Mouse (Mus musculus) CH12.LX (cell line): ENCODE results near the gene Grm7. TPM values are rescaled to one million over a fixed set of nuclear protein-coding genes. Genes with fewer than 3 reads are reported as not detected.

Experiments used
- DNase-seq: peaks from one replicate; pipeline ENCODE4 v3.0.0-alpha.2; 2013; ENCODE audit errors: extremely low read depth
- H3K27ac ChIP-seq: 2 replicates; pipeline ENCODE4 v1.5.1; 2012; ENCODE audit warnings: low read depth, mild to moderate bottlenecking, control low read depth, moderate library complexity; ENCODE audit not compliant: insufficient read depth
- H3K27me3 ChIP-seq: replicated peaks from 2 replicates; pipeline ENCODE3; 2012; ENCODE audit warnings: inconsistent platforms
- H3K36me3 ChIP-seq, 2 experiments: replicated peaks in 1 of 2; 2 replicates each; pipeline versions ENCODE3 to v1.6.1; 2012; ENCODE audit warnings: inconsistent platforms in 1 of 2, low read length in 1 of 2, mild to moderate bottlenecking in 1 of 2, mixed read lengths in 1 of 2, moderate library complexity in 1 of 2; ENCODE audit not compliant: control insufficient read depth in 1 of 2, insufficient read depth in 1 of 2
- H3K4me1 ChIP-seq, 2 experiments: 2 replicates each; pipeline ENCODE4 v1.6.1; 2012; ENCODE audit warnings: inconsistent platforms in 1 of 2, moderate library complexity in 1 of 2; ENCODE audit not compliant: insufficient read depth in 2 of 2, control insufficient read depth in 1 of 2
- H3K4me2 ChIP-seq: 2 replicates; pipeline ENCODE4 v1.6.1; 2012; ENCODE audit warnings: low read depth, mild to moderate bottlenecking, control low read depth; ENCODE audit not compliant: poor library complexity, insufficient read depth, severe bottlenecking
- H3K4me3 ChIP-seq, 3 experiments: fragments of 150-350 bp in 1 of 3; sonication (generic) in 1 of 3; replicated peaks in 1 of 3; 2 replicates each; pipeline versions ENCODE3 to v1.5.1; 2011 to 2012; ENCODE audit warnings: low read depth in 2 of 3, low read length in 2 of 3, mild to moderate bottlenecking in 2 of 3, moderate library complexity in 2 of 3, control low read depth in 1 of 3, improper control_type of control experiment in 1 of 3, inconsistent platforms in 1 of 3, mixed read lengths in 1 of 3; ENCODE audit not compliant: poor library complexity in 1 of 3
- H3K79me2 ChIP-seq: replicated peaks from 2 replicates; pipeline ENCODE4 v1.6.1; 2012; ENCODE audit warnings: mild to moderate bottlenecking, moderate library complexity; ENCODE audit not compliant: control insufficient read depth, poor library complexity, insufficient read depth, severe bottlenecking; ENCODE audit errors: extremely low read depth
- H3K9ac ChIP-seq: 2 replicates; pipeline ENCODE4 v1.6.1; 2012; ENCODE audit warnings: low read depth, mild to moderate bottlenecking, control low read depth, moderate library complexity; ENCODE audit not compliant: insufficient read depth
- H3K9me3 ChIP-seq: replicated peaks from 2 replicates; pipeline ENCODE3; 2012; ENCODE audit warnings: low read length, inconsistent platforms, mixed read lengths
- BHLHE40 ChIP-seq: IDR thresholded peaks from 2 replicates; pipeline ENCODE4 v1.6.1; 2011; ENCODE audit warnings: mild to moderate bottlenecking, low read depth, low read length, improper control_type of control experiment
- CHD2 ChIP-seq: IDR thresholded peaks from 2 replicates; pipeline ENCODE4 v1.6.1; 2011; ENCODE audit warnings: low read length, improper control_type of control experiment
- CTCF ChIP-seq, 2 experiments: IDR thresholded peaks in 1 of 2; conservative IDR thresholded peaks in 1 of 2; 2 replicates each; pipeline ENCODE4 v1.5.1; 2011 to 2012; ENCODE audit warnings: low read depth in 2 of 2, low read length in 2 of 2, improper control_type of control experiment in 1 of 2, inconsistent platforms in 1 of 2, mild to moderate bottlenecking in 1 of 2, moderate library complexity in 1 of 2
- E2F4 ChIP-seq: IDR thresholded peaks from 2 replicates; pipeline ENCODE4 v1.6.1; 2011; ENCODE audit warnings: low read depth, low read length, improper control_type of control experiment; ENCODE audit not compliant: insufficient replicate concordance
- EP300 ChIP-seq: IDR thresholded peaks from 2 replicates; pipeline ENCODE4 v1.6.1; 2011; ENCODE audit warnings: low read length, improper control_type of control experiment
- HCFC1 ChIP-seq: IDR thresholded peaks from 2 replicates; pipeline ENCODE4 v1.6.1; 2012; ENCODE audit warnings: low read depth, mild to moderate bottlenecking, inconsistent platforms, low read length, improper control_type of control experiment
- IRF4 ChIP-seq: IDR thresholded peaks from 2 replicates; pipeline ENCODE4 v1.6.1; 2014; ENCODE audit warnings: low read depth, mild to moderate bottlenecking, inconsistent platforms, low read length, improper control_type of control experiment
- KAT2A ChIP-seq: IDR thresholded peaks from 2 replicates; pipeline ENCODE4 v1.6.1; 2012; ENCODE audit warnings: low read length, improper control_type of control experiment, inconsistent platforms; ENCODE audit not compliant: insufficient replicate concordance
- MAX ChIP-seq: IDR thresholded peaks from 2 replicates; pipeline ENCODE4 v1.6.1; 2011; ENCODE audit warnings: low read length, improper control_type of control experiment
- MAZ ChIP-seq: IDR thresholded peaks from 2 replicates; pipeline ENCODE4 v1.6.1; 2012; ENCODE audit warnings: low read depth, mild to moderate bottlenecking, inconsistent platforms, low read length, improper control_type of control experiment, moderate library complexity
- MEF2A ChIP-seq: IDR thresholded peaks from 2 replicates; pipeline ENCODE4 v1.6.1; 2014; ENCODE audit warnings: low read depth, mild to moderate bottlenecking, inconsistent platforms, low read length, improper control_type of control experiment, borderline replicate concordance
- MYC ChIP-seq: IDR thresholded peaks from 2 replicates; pipeline ENCODE4 v1.6.1; 2011; ENCODE audit warnings: low read depth, mild to moderate bottlenecking, improper control_type of control experiment, low read length
- POLR2AphosphoS2 ChIP-seq: IDR thresholded peaks from 2 replicates; pipeline ENCODE4 v1.6.1; 2011; ENCODE audit warnings: low read depth, low read length, improper control_type of control experiment
- RAD21 ChIP-seq: IDR thresholded peaks from 2 replicates; pipeline ENCODE4 v1.6.1; 2011; ENCODE audit warnings: low read depth, mild to moderate bottlenecking, low read length, improper control_type of control experiment, moderate library complexity
- SIN3A ChIP-seq: IDR thresholded peaks from 2 replicates; pipeline ENCODE4 v1.6.1; 2012; ENCODE audit warnings: low read length, improper control_type of control experiment, inconsistent platforms
- SMC3 ChIP-seq: IDR thresholded peaks from 2 replicates; pipeline ENCODE4 v1.6.1; 2011; ENCODE audit warnings: low read depth, low read length, improper control_type of control experiment
- TBP ChIP-seq: conservative IDR thresholded peaks from 2 replicates; pipeline ENCODE4 v1.6.1; 2011; ENCODE audit warnings: low read depth, low read length, improper control_type of control experiment
- TCF12 ChIP-seq: IDR thresholded peaks from 2 replicates; pipeline ENCODE4 v1.6.1; 2014; ENCODE audit warnings: low read depth, mild to moderate bottlenecking, inconsistent platforms, low read length, improper control_type of control experiment
- UBTF ChIP-seq: IDR thresholded peaks from 2 replicates; pipeline ENCODE4 v1.6.1; 2012; ENCODE audit warnings: low read depth, mild to moderate bottlenecking, inconsistent platforms, low read length, improper control_type of control experiment, moderate library complexity
- USF1 ChIP-seq: IDR thresholded peaks from 2 replicates; pipeline ENCODE4 v1.6.1; 2014; ENCODE audit warnings: low read depth, mild to moderate bottlenecking, inconsistent platforms, low read length, improper control_type of control experiment
- ZMIZ1 ChIP-seq: IDR thresholded peaks from 2 replicates; pipeline ENCODE4 v1.6.1; 2012; ENCODE audit warnings: low read depth, mild to moderate bottlenecking, inconsistent platforms, low read length, improper control_type of control experiment
- ZNF384 ChIP-seq: IDR thresholded peaks from 2 replicates; pipeline ENCODE4 v1.6.1; 2012; ENCODE audit warnings: low read depth, low read length, improper control_type of control experiment, inconsistent platforms
- dilution Hi-C: fragments of 300-500 bp; cut with MboI; formaldehyde crosslinking; loops from 2 replicates; pipeline ENCODE4 v1.14.3; 2020; ENCODE audit warnings: low sequenced_read_pairs; ENCODE audit not compliant: extremely low pct_unique_long_range_greater_than_20kb, extremely low pct_ligation_motif_present
- in situ Hi-C: fragments of 300-500 bp; cut with MboI; formaldehyde crosslinking; loops from 3 replicates; pipeline ENCODE4 v1.14.3; 2019; ENCODE audit warnings: low sequenced_read_pairs, low pct_ligation_motif_present, low pct_unique_long_range_greater_than_20kb, mixed read lengths
- polyA plus RNA-seq: library from polyadenylated mRNA; unstranded; fragments of >175 nt; gene quantifications from 2 replicates; pipeline ENCODE4 v1.2.1, GENCODE M21; 2012; ENCODE audit warnings: low read depth; ENCODE audit not compliant: insufficient read length
- total RNA-seq, 2 experiments: library from RNA; depleted of rRNA; stranded (reverse); fragments of 300-350 nt in 1 of 2; fragments of >200 nt in 1 of 2; gene quantifications; 2 replicates each; pipeline ENCODE4 v1.2.3; 2012 to 2014

The Grm7 gene
- total and polyA plus RNA-seq, 3 experiments, result not detected

- Histone ChIP-seq H3K27ac (no peak overlapping the region), H3K4me2 (no peak overlapping the region), H3K4me3 (no peak overlapping the region), H3K4me1 (no peaks in the 10 kb centered on the region), H3K27me3 (no peaks in the 10 kb centered on the region), H3K9ac (no peak overlapping the region), H3K9me3 (peaks cover 51% of the 10 kb centered on the region), H3K79me2 (no peaks in the 10 kb centered on the region), H3K36me3 (no peaks in the 10 kb centered on the region)
- in situ Hi-C loops, result no loop called here
- DNase-seq, result no peak
- dilution Hi-C loops, result no loop called here
- no peak for TF ChIP-seq E2F4
- TF ChIP-seq MEF2A, result no peak
- TF ChIP-seq MAZ, result no peak
- TF ChIP-seq SMC3, result no peak
- TF ChIP-seq ZMIZ1, result no peak
- TF ChIP-seq SIN3A, result no peak
- TF ChIP-seq TCF12, result no peak
- no peak for TF ChIP-seq MAX
- TF ChIP-seq BHLHE40, result no peak
- TF ChIP-seq RAD21, result no peak
- TF ChIP-seq TBP, result no peak
These were observed 916.0 kb downstream of the Grm7 start for GRCm38 (mm10) chr6:111561347-111561746.

DNA sequence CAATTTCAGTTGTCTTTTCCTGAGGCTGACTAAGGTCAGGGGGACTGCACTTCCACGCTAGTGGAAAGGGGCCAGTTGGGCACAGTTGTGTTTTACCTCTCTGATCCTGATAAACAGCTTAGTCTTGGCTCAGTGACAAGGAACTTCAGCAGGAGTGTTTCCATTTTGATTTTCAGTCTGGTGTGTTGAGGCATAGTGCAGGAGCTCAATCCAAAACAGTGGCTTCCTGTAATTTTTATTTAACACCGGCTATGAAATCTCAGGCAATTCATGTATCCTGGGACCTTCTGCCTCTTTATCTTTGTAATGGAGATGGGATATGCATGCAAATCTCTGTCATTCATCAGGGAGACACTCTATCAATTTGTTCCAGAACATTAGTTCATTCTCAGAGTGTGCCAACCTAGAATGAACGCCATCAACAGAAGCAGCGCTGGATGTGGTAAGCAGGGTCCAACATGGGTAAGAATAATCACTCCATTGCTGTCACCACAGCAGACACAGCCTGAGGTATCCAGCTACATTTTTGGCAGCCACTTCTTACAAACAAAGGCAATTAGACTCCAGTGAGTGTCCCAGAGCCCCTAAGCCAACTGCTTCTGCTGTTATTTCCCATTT, 926.2 kb downstream of the Grm7 start:
- no peak overlapping the region for H3K4me3 ChIP-seq
- H3K4me2 ChIP-seq, result no peak overlapping the region
- H3K9ac ChIP-seq, result no peak overlapping the region
- H3K9me3 ChIP-seq, result peaks cover 53% of the 10 kb centered on the region
- H3K27me3 ChIP-seq, result no peaks in the 10 kb centered on the region
- dilution Hi-C loops (no loop called here), in situ Hi-C loops (no loop called here)
- no peak for TF ChIP-seq CHD2
- TF ChIP-seq CTCF (conservative IDR thresholded peaks at IDR 0.05 in 1 of 2, IDR thresholded peaks at IDR 0.05 in 1 of 2; ENCODE audit: low read depth in 2 of 2, low read length in 2 of 2), result no peak
- no peak for TF ChIP-seq BHLHE40
- no peaks in the 10 kb centered on the region for H3K79me2 ChIP-seq
- H3K27ac ChIP-seq, result no peak overlapping the region
- no peaks in the 10 kb centered on the region for H3K4me1 ChIP-seq
- H3K36me3 ChIP-seq, result no peaks in the 10 kb centered on the region
- no peak for DNase-seq

DNA sequence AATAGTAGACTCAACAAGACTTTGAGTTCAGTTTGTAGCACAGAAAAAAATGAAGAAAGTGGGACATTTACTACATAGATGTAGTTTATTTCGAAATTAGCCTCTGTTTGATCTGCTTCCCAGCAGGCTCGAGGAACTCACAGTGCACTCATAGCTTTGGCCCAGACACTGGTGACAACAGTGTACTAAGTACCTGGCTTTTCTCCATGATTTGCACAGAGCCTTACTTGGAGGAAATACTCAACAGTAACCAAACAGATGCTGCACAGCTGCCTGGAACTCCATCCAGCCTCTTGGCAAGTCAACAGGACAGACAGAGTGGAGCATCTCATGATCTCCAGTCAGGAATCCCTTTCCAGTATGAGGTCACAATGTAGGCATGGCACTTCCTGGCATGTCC, 939.5 kb downstream of the Grm7 start:
- Histone ChIP-seq H3K4me1 (no peaks in the 10 kb centered on the region), H3K4me3 (no peak overlapping the region), H3K9me3 (peaks cover 40% of the 10 kb centered on the region), H3K79me2 (no peaks in the 10 kb centered on the region), H3K4me2 (no peak overlapping the region), H3K9ac (no peak overlapping the region), H3K27me3 (no peaks in the 10 kb centered on the region), H3K36me3 (no peaks in the 10 kb centered on the region), H3K27ac (no peak overlapping the region)
- no peak for DNase-seq
- dilution Hi-C loops (no loop called here), in situ Hi-C loops (no loop called here)
- TF ChIP-seq MEF2A (no peak), UBTF (no peak), E2F4 (no peak), USF1 (no peak), EP300 (no peak), SMC3 (no peak), ZNF384 (no peak), POLR2AphosphoS2 (no peak), ZMIZ1 (no peak), MYC (no peak), KAT2A (no peak), TCF12 (no peak), IRF4 (no peak), HCFC1 (no peak)
